Mouse (Mus musculus): ENCODE measurements around the gene S100a13. TPM values are rescaled to one million over a fixed set of nuclear protein-coding genes. Genes with fewer than 3 reads are reported as not detected.

The S100a13 gene
- total RNA-seq, 2 experiments from 2014 or later: 33.4 to 38.2 TPM

- DNase-seq: no peak
Measured at GRCm38 (mm10) chr3:90506362-90506761, 7.9 kb upstream of the S100a13 start.

GRCm38 (mm10) chr3:90508287-90508949, 5.8 kb upstream of the S100a13 start:
- DNase-seq: no peak

GRCm38 (mm10) chr3:90508950-90509746, 5.1 kb upstream of the S100a13 start, which contains the start of gene Chtop:
Chtop (minus strand) TSS chr3:90509498.
- peak; percentile 99 to 100 for DNase-seq

- DNase-seq: no peak
Measured at GRCm38 (mm10) chr3:90509747-90510123, 4.5 kb upstream of the S100a13 start.

GRCm38 (mm10) chr3:90512276-90512675, 2.0 kb upstream of the S100a13 start:
- no peak for DNase-seq

GRCm38 (mm10) chr3:90512948-90513642, 1.1 kb upstream of the S100a13 start:
- no peak for DNase-seq

GRCm38 (mm10) chr3:90514691-90515090, 456 bp downstream of the S100a13 start:
- DNase-seq: peak; percentile 83 to 85

GRCm38 (mm10) chr3:90515242-90515641, 1.0 kb downstream of the S100a13 start:
- peak; percentile 58 to 69 for DNase-seq

- DNase-seq: no peak
Measured at GRCm38 (mm10) chr3:90515789-90516188, 1.6 kb downstream of the S100a13 start.

- DNase-seq: no peak
Measured at GRCm38 (mm10) chr3:90517711-90518110, 3.5 kb downstream of the S100a13 start.

- DNase-seq: peak; percentile 40 to 59
Measured at GRCm38 (mm10) chr3:90525421-90525820, 11.2 kb downstream of the S100a13 start.

GRCm38 (mm10) chr3:90526076-90526475, 11.8 kb downstream of the S100a13 start:
- no peak for DNase-seq

- DNase-seq: no peak
Measured at GRCm38 (mm10) chr3:90526580-90526979, 12.3 kb downstream of the S100a13 start, which contains the start of gene S100a14. S100a14 (plus strand) TSS chr3:90526856.

GRCm38 (mm10) chr3:90527291-90527873, 13.1 kb downstream of the S100a13 start:
- no peak for DNase-seq

GRCm38 (mm10) chr3:90531713-90532112, 17.5 kb downstream of the S100a13 start:
- DNase-seq: no peak

- DNase-seq: no peak
Measured at GRCm38 (mm10) chr3:90535446-90535845, 21.2 kb downstream of the S100a13 start.

GRCm38 (mm10) chr3:90537141-90537904, 23.1 kb downstream of the S100a13 start, which contains the start of gene S100a16:
S100a16 (plus strand) TSS chr3:90537254.
- DNase-seq: peak; percentile 88

- no peak for DNase-seq
Measured at GRCm38 (mm10) chr3:90537905-90538296, 23.7 kb downstream of the S100a13 start.

GRCm38 (mm10) chr3:90540904-90541303, 26.7 kb downstream of the S100a13 start:
- DNase-seq: peak; percentile 30 to 45

- DNase-seq: no peak
Measured at GRCm38 (mm10) chr3:90549676-90550420, 35.6 kb downstream of the S100a13 start.

- DNase-seq: no peak
Measured at GRCm38 (mm10) chr3:90550421-90550790, 36.2 kb downstream of the S100a13 start.
